Mouse (Mus musculus) lung, embryonic 14.5 days (tissue): ENCODE measurements around the gene Cdc14b. TPM values are rescaled to one million over a fixed set of nuclear protein-coding genes. Genes with fewer than 3 reads are reported as not detected.

Experiments
- ATAC-seq: fragments of 200-750 bp; cut with Nextera tagmentation; 2 replicates; pipeline ENCODE4 v1.8.0; 2017; ENCODE audit warnings: mild to moderate bottlenecking, moderate TSS enrichment, moderate library complexity; ENCODE audit not compliant: insufficient read depth
- DNase-seq: peaks from one replicate; pipeline ENCODE4 v3.0.0-alpha.2; 2015
- H3K27ac ChIP-seq: fragments of 300-500 bp; sonication (generic); 2 replicates; pipeline ENCODE4 v1.5.1; 2014; ENCODE audit warnings: low read depth, mild to moderate bottlenecking, moderate library complexity
- H3K27me3 ChIP-seq: fragments of 300-500 bp; sonication (generic); 2 replicates; pipeline ENCODE4 v1.6.1; 2014; ENCODE audit warnings: low read length, control low read depth; ENCODE audit not compliant: insufficient read depth
- H3K36me3 ChIP-seq: fragments of 300-500 bp; sonication (generic); 2 replicates; pipeline ENCODE4 v1.6.1; 2014; ENCODE audit warnings: control low read depth; ENCODE audit not compliant: insufficient read depth
- H3K4me1 ChIP-seq: fragments of 300-500 bp; sonication (generic); 2 replicates; pipeline ENCODE4 v1.6.1; 2014; ENCODE audit warnings: antibody characterized with exemption, control low read depth; ENCODE audit not compliant: insufficient read depth
- H3K4me2 ChIP-seq: fragments of 300-500 bp; sonication (generic); 2 replicates; pipeline ENCODE4 v1.6.1; 2014; ENCODE audit warnings: mild to moderate bottlenecking
- H3K4me3 ChIP-seq: fragments of 300-500 bp; sonication (generic); 2 replicates; pipeline ENCODE4 v1.5.1; 2014; ENCODE audit warnings: low read depth, low read length
- H3K9ac ChIP-seq: fragments of 300-500 bp; sonication (generic); 2 replicates; pipeline ENCODE4 v1.6.1; 2014
- H3K9me3 ChIP-seq: fragments of 300-500 bp; sonication (generic); 2 replicates; pipeline ENCODE4 v1.6.1; 2016; ENCODE audit warnings: low read depth, low read length, control low read depth
- CTCF ChIP-seq: IDR thresholded peaks from 2 replicates; pipeline ENCODE4 v1.5.1; 2016; ENCODE audit warnings: antibody characterized with exemption, low read depth
- WGBS: fragments of 180-500 bp; shearing (Covaris S2); extraction: QIAGEN DNeasy Blood & Tissue Kit; methylation state at CpG from one replicate; pipeline ENCODE4 v1.1.7; 2014; 5-methylcytosine and 5-hydroxymethylcytosine counted together
- polyA plus RNA-seq: library from polyadenylated mRNA; unstranded; fragments of >200 nt; fragmentation: Nextera tagmentation; extraction: Ambion mirVana; gene quantifications from 2 replicates; pipeline ENCODE4 v1.2.1, GENCODE M21; 2014

Gene Cdc14b
- polyA plus RNA-seq, 1 experiment from 2014 or later, result 20.3 TPM

GRCm38 (mm10) chr13:64178746-64179652 is 96.1 kb downstream of the Cdc14b start:
- no peak overlapping the region for H3K27ac ChIP-seq
- no peak for DNase-seq

GRCm38 (mm10) chr13:64178000-64178399 is 97.1 kb downstream of the Cdc14b start:
- 59% methylated on average over 7 of the region's 7 CpGs for WGBS
- DNase-seq, result peak; percentile 46

More at GRCm38 (mm10) chr13:64178746-64179652, 96.1 kb downstream of the Cdc14b start:
- Histone ChIP-seq H3K9ac (no peak overlapping the region), H3K27me3 (no peaks in the 10 kb centered on the region), H3K4me1 (no peaks in the 10 kb centered on the region), H3K9me3 (no peaks in the 10 kb centered on the region), H3K4me3 (no peak overlapping the region), H3K4me2 (no peak overlapping the region), H3K36me3 (peaks cover 24% of the 10 kb centered on the region)
- TF ChIP-seq CTCF, result no peak
- 65% methylated on average over 13 of the region's 13 CpGs for WGBS
- no peak for ATAC-seq

GRCm38 (mm10) chr13:64169746-64170145 is 105.3 kb downstream of the Cdc14b start:
- ATAC-seq, result no peak
- peaks cover 33% of the 10 kb centered on the region for H3K36me3 ChIP-seq
- H3K9me3 ChIP-seq, result peaks cover 53% of the 10 kb centered on the region
- no peak for DNase-seq
- no peak overlapping the region for H3K4me2 ChIP-seq
- no peak overlapping the region for H3K9ac ChIP-seq
- no peak for TF ChIP-seq CTCF
- H3K27me3 ChIP-seq, result no peaks in the 10 kb centered on the region
- 98% methylated on average over 25 of the region's 25 CpGs for WGBS
- H3K4me3 ChIP-seq, result no peak overlapping the region
- H3K27ac ChIP-seq, result no peak overlapping the region
- no peaks in the 10 kb centered on the region for H3K4me1 ChIP-seq

More at GRCm38 (mm10) chr13:64178000-64178399, 97.1 kb downstream of the Cdc14b start:
- Histone ChIP-seq H3K4me3 (no peak overlapping the region), H3K9ac (no peak overlapping the region), H3K36me3 (peaks cover 20% of the 10 kb centered on the region), H3K27ac (no peak overlapping the region), H3K4me1 (no peaks in the 10 kb centered on the region), H3K4me2 (no peak overlapping the region), H3K9me3 (no peaks in the 10 kb centered on the region), H3K27me3 (no peaks in the 10 kb centered on the region)
- no peak for TF ChIP-seq CTCF
- ATAC-seq, result peak; percentile 81

GRCm38 (mm10) chr13:64163147-64163715 is 111.9 kb downstream of the Cdc14b start:
- H3K9me3 ChIP-seq, result peaks cover 12% of the 10 kb centered on the region; the same call in 1 of the 2 replicates
- peak overlapping the region; percentile 83 for H3K9ac ChIP-seq
- H3K27me3 ChIP-seq, result no peaks in the 10 kb centered on the region
- no peak for DNase-seq
- H3K36me3 ChIP-seq, result no peaks in the 10 kb centered on the region
- H3K27ac ChIP-seq, result no peak overlapping the region
- no peak for TF ChIP-seq CTCF
- ATAC-seq, result no peak
- 27% methylated on average over 13 of the region's 13 CpGs for WGBS
- H3K4me2 ChIP-seq, result peak overlapping the region; percentile 99
- H3K4me3 ChIP-seq, result peak overlapping the region; percentile 84
- 0 out of 2 replicates have a peak, but pooled peaks cover 5% of the 10 kb centered on the region for H3K4me1 ChIP-seq

- Histone ChIP-seq H3K9me3 (peaks cover 9% of the 10 kb centered on the region; the same call in 1 of the 2 replicates), H3K9ac (peak overlapping the region; percentile 83), H3K36me3 (no peaks in the 10 kb centered on the region), H3K27ac (no peak overlapping the region), H3K4me3 (peak overlapping the region; percentile 84), H3K4me2 (peak overlapping the region; percentile 99), H3K4me1 (0 out of 2 replicates have a peak, but pooled peaks cover 5% of the 10 kb centered on the region), H3K27me3 (no peaks in the 10 kb centered on the region)
- TF ChIP-seq CTCF, result no peak
- 0 out of 2 replicates have a peak, but pooled peaks have one; percentile 4 for ATAC-seq
- DNase-seq, result peak; percentile 52
- 2% methylated on average over 14 of the region's 14 CpGs for WGBS
Observed at GRCm38 (mm10) chr13:64162626-64163025, 112.5 kb downstream of the Cdc14b start.

- no peak for TF ChIP-seq CTCF
- Histone ChIP-seq H3K36me3 (no peaks in the 10 kb centered on the region), H3K27me3 (no peaks in the 10 kb centered on the region), H3K4me1 (0 out of 2 replicates have a peak, but pooled peaks cover 5% of the 10 kb centered on the region), H3K9ac (peak overlapping the region; percentile 83), H3K4me2 (peak overlapping the region; percentile 99), H3K4me3 (peak overlapping the region; percentile 84), H3K27ac (peak overlapping the region; percentile 84), H3K9me3 (0 out of 2 replicates have a peak, but pooled peaks cover 5% of the 10 kb centered on the region)
- ATAC-seq (peak; percentile 72), DNase-seq (no peak)
- under 1% methylated on average over 69 of the region's 71 CpGs for WGBS
Observed at GRCm38 (mm10) chr13:64161916-64162611, 113.0 kb downstream of the Cdc14b start.
